Comparison of ENCODE assay signal across 10 mouse cellular contexts in the genomic region with DNA sequence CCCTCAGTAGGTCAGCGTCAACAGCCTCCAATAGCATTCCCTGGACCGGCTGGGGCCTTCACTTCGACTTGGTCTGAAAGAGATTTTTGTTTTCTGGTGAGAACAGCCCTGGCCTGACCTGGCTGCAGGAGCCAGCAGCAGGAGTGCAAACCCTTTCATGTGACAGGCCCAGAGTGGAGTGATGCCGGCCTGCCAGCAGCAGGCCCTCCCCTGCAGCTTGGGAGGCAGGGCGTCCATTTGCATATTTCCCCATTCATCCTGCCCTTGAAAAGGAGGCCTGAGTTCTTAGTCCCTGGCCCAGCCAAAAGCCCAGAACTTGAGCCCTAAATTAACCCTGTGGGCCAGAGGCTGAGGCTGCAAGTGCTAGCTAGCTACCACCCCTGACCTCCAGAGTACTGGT. TPM values are rescaled to one million over a fixed set of nuclear protein-coding genes. Genes with fewer than 3 reads are reported as not detected.
A peak's percentile ranks its signal among the peaks of the same experiment; 100 is the strongest.
DNase-seq lines count a peak whose midpoint lies in the region; ATAC-seq and TF ChIP-seq lines count a peak whose summit lies in the region.
"Had no signal": no experiment of that assay in that cellular context is flagged by ENCODE, and none has a peak within 500 bp of the region (broad histone marks: within the 10 kb centered on the region; RNA-seq: fewer than 3 reads in every experiment).

No protein-coding gene starts in this region.

- H3K4me1 ChIP-seq in forebrain, embryonic 13.5 days: peaks cover 49% of the 10 kb centered on the region
- H3K4me1 ChIP-seq in hindbrain, postnatal 0 days (ENCODE audit: insufficient read depth, low read length): peaks cover 21% of the 10 kb centered on the region; the same call in 1 of the 2 replicates
- H3K4me1 ChIP-seq in midbrain, embryonic 14.5 days (ENCODE audit: control insufficient read depth, insufficient read depth, low read length): peaks cover 42% of the 10 kb centered on the region

- peak; percentile 68 for DNase-seq in gastrocnemius, adult 2 months
- DNase-seq in gastrocnemius, postnatal 10 days: no peak
- peak; percentile 60 for DNase-seq in R1 (ENCODE audit: low read depth, low spot score)
- peak; percentile 56 for DNase-seq in hindbrain, postnatal 0 days (ENCODE audit: low spot score)
- peak; percentile 57 for DNase-seq in midbrain, embryonic 14.5 days
- DNase-seq in thymus, postnatal 14 days: no peak
- no peak for DNase-seq in spleen, adult 18-20 months

- ATAC-seq in forebrain, embryonic 13.5 days: peak; percentile 67
- peak; percentile 86 for ATAC-seq in hindbrain, postnatal 0 days
- peak; percentile 46; the same call in 1 of the 2 replicates for ATAC-seq in midbrain, embryonic 14.5 days (ENCODE audit: low FRiP score, low TSS enrichment)

- H3K36me3 ChIP-seq in forebrain, embryonic 13.5 days (ENCODE audit: poor library complexity, severe bottlenecking): no peaks in the 10 kb centered on the region; the same call in 1 of the 2 replicates
- no peaks in the 10 kb centered on the region for H3K36me3 ChIP-seq in hindbrain, postnatal 0 days (ENCODE audit: insufficient read depth, low read length)
- H3K36me3 ChIP-seq in midbrain, embryonic 14.5 days (ENCODE audit: control insufficient read depth, insufficient read depth, low read length): no peaks in the 10 kb centered on the region
- H3K36me3 ChIP-seq: embryonic facial prominence, embryonic 15.5 days had no signal

- no peaks in the 10 kb centered on the region for H3K27me3 ChIP-seq in forebrain, embryonic 13.5 days
- H3K27me3 ChIP-seq in hindbrain, postnatal 0 days (ENCODE audit: insufficient read depth, low read length): no peaks in the 10 kb centered on the region
- no peaks in the 10 kb centered on the region for H3K27me3 ChIP-seq in midbrain, embryonic 14.5 days (ENCODE audit: control insufficient read depth, insufficient read depth, low read length)
- H3K27me3 ChIP-seq: embryonic facial prominence, embryonic 15.5 days had no signal

- H3K9ac ChIP-seq in forebrain, embryonic 13.5 days: peak overlapping the region; percentile 51
- no peak overlapping the region for H3K9ac ChIP-seq in hindbrain, postnatal 0 days (replicated peaks; ENCODE audit: low read length)
- H3K9ac ChIP-seq in midbrain, embryonic 14.5 days (replicated peaks; ENCODE audit: low read length): 0 out of 2 replicates have a peak overlapping the region, but pooled peaks have one; percentile 12
- H3K9ac ChIP-seq: embryonic facial prominence, embryonic 15.5 days had no signal

- H3K4me2 ChIP-seq in forebrain, embryonic 13.5 days: no peak overlapping the region
- no peak overlapping the region for H3K4me2 ChIP-seq in hindbrain, postnatal 0 days (ENCODE audit: low read depth, low read length)
- H3K4me2 ChIP-seq in midbrain, embryonic 14.5 days (ENCODE audit: low read length): no peak overlapping the region
- H3K4me2 ChIP-seq: embryonic facial prominence, embryonic 15.5 days had no signal

- peak overlapping the region; percentile 88 for H3K27ac ChIP-seq in gastrocnemius, adult 2 months
- H3K27ac ChIP-seq in forebrain, embryonic 13.5 days: peak overlapping the region; percentile 77
- peak overlapping the region; percentile 72 for H3K27ac ChIP-seq in hindbrain, postnatal 0 days
- H3K27ac ChIP-seq in midbrain, embryonic 14.5 days (replicated peaks; ENCODE audit: low read depth, low read length): peak overlapping the region; percentile 61
- H3K27ac ChIP-seq: embryonic facial prominence, embryonic 15.5 days had no signal

- 6% methylated on average over 5 of the region's 5 CpGs for WGBS in forebrain, embryonic 13.5 days
- 12% methylated on average over 5 of the region's 5 CpGs for WGBS in hindbrain, postnatal 0 days
- under 1% methylated on average over 5 of the region's 5 CpGs for WGBS in midbrain, embryonic 14.5 days

- H3K4me3 ChIP-seq in gastrocnemius, adult 2 months: no peak overlapping the region
- no peak overlapping the region for H3K4me3 ChIP-seq in forebrain, embryonic 13.5 days
- H3K4me3 ChIP-seq in hindbrain, postnatal 0 days (ENCODE audit: low read length): no peak overlapping the region
- H3K4me3 ChIP-seq in midbrain, embryonic 14.5 days (replicated peaks; ENCODE audit: low read depth, low read length): no peak overlapping the region
- H3K4me3 ChIP-seq: embryonic facial prominence, embryonic 15.5 days had no signal

- intact Hi-C loops in gastrocnemius, adult 2 months (cut with DNase I): loop anchor here (2.0 kb wide), 2 partner anchors 19 to 41 kb away; no protein-coding TSS in a partner anchor

- no peaks in the 10 kb centered on the region for H3K9me3 ChIP-seq in forebrain, embryonic 13.5 days (replicated peaks)
- H3K9me3 ChIP-seq in hindbrain, postnatal 0 days (ENCODE audit: low read length): no peaks in the 10 kb centered on the region
- no peaks in the 10 kb centered on the region for H3K9me3 ChIP-seq in midbrain, embryonic 14.5 days (ENCODE audit: control insufficient read depth, low read length)
- H3K9me3 ChIP-seq: embryonic facial prominence, embryonic 15.5 days had no signal

- TF ChIP-seq CTCF in gastrocnemius, adult 2 months (IDR thresholded peaks at IDR 0.05): no peak
- TF ChIP-seq CTCF in hindbrain, postnatal 0 days (IDR thresholded peaks at IDR 0.05; ENCODE audit: low read depth): no peak

RNA-seq across cellular contexts. Expression of a gene that starts 8.4 kb away (rescaled TPM):
- total RNA-seq in gastrocnemius, adult 2 months (2021): 10 to 100 TPM; 21.9 to 23.1 TPM
- 10 to 100 TPM; 21.3 to 21.6 TPM for total RNA-seq in gastrocnemius, postnatal 10 days (2021)
- polyA plus RNA-seq in forebrain, embryonic 13.5 days (2015; fragmentation: Nextera tagmentation; extraction: Ambion mirVana): 24.7 and 26.7 TPM in 2 replicates
- 74.4 and 76.9 TPM in 2 replicates for total RNA-seq in hindbrain, postnatal 0 days (2014; rRNA removed)
- polyA plus RNA-seq in hindbrain, postnatal 0 days (2015; fragmentation: Nextera tagmentation; extraction: Ambion mirVana): 58.2 and 60.1 TPM in 2 replicates
- polyA plus RNA-seq in midbrain, embryonic 14.5 days (2014; fragmentation: Nextera tagmentation; extraction: Ambion mirVana): 38.4 and 40.9 TPM in 2 replicates

RNA-seq across cellular contexts. Expression of a gene that starts 44.9 kb away (rescaled TPM):
- not detected for total RNA-seq in gastrocnemius, adult 2 months (2021)
- not detected for total RNA-seq in gastrocnemius, postnatal 10 days (2021)
- polyA plus RNA-seq in forebrain, embryonic 13.5 days (2015; fragmentation: Nextera tagmentation; extraction: Ambion mirVana): not detected in 2 replicates
- total RNA-seq in hindbrain, postnatal 0 days (2014; rRNA removed): not detected in 2 replicates
- polyA plus RNA-seq in hindbrain, postnatal 0 days (2015; fragmentation: Nextera tagmentation; extraction: Ambion mirVana): not detected in 2 replicates
- not detected in 2 replicates for polyA plus RNA-seq in midbrain, embryonic 14.5 days (2014; fragmentation: Nextera tagmentation; extraction: Ambion mirVana)
- total RNA-seq: left cerebral cortex, postnatal 25 days had no signal
- polyA plus RNA-seq: embryonic facial prominence, embryonic 15.5 days had no signal

RNA-seq across cellular contexts. Expression of a gene that starts 58.4 kb away (rescaled TPM):
- not detected for total RNA-seq in gastrocnemius, adult 2 months (2021)
- not detected for total RNA-seq in gastrocnemius, postnatal 10 days (2021)
- polyA plus RNA-seq in forebrain, embryonic 13.5 days (2015; fragmentation: Nextera tagmentation; extraction: Ambion mirVana): not detected in 2 replicates
- total RNA-seq in hindbrain, postnatal 0 days (2014; rRNA removed): not detected in 2 replicates
- polyA plus RNA-seq in hindbrain, postnatal 0 days (2015; fragmentation: Nextera tagmentation; extraction: Ambion mirVana): not detected in 2 replicates
- not detected in 2 replicates for polyA plus RNA-seq in midbrain, embryonic 14.5 days (2014; fragmentation: Nextera tagmentation; extraction: Ambion mirVana)
- total RNA-seq: left cerebral cortex, postnatal 25 days had no signal
- polyA plus RNA-seq: embryonic facial prominence, embryonic 15.5 days had no signal

Comparison
In these comparisons a context has a peak if more than half of its experiments do, and no peak if none do; other contexts are left out.
1. DNase-seq: peak in gastrocnemius, adult 2 months (single experiment), R1 (single experiment), hindbrain, postnatal 0 days (single experiment) and midbrain, embryonic 14.5 days (single experiment); none in gastrocnemius, postnatal 10 days (single experiment), thymus, postnatal 14 days (single experiment) and spleen, adult 18-20 months (0 of 2).
2. Peak in every context shown above with its lines, with median percentiles within 50 percentile points of each other: H3K27ac ChIP-seq and ATAC-seq.